Mouse (Mus musculus): ENCODE data around the gene Gins2. TPM values are rescaled to one million over a fixed set of nuclear protein-coding genes. Genes with fewer than 3 reads are reported as not detected.

Gene Gins2
- total RNA-seq, 2 experiments from 2014 or later = 4.8 to 5.7 TPM

GRCm38 (mm10) chr8:120567731-120568130, 21.4 kb downstream of the Gins2 start:
- no peak for DNase-seq
- intact Hi-C loops (cut with DNase I) = no loop called here

GRCm38 (mm10) chr8:120566681-120567080, 22.4 kb downstream of the Gins2 start:
- intact Hi-C loops (cut with DNase I) = no loop called here

GRCm38 (mm10) chr8:120565151-120565711, 23.9 kb downstream of the Gins2 start:
- intact Hi-C loops (cut with DNase I) = no loop called here
- no peak for DNase-seq

More at GRCm38 (mm10) chr8:120566681-120567080, 22.4 kb downstream of the Gins2 start:
- DNase-seq = peak; percentile 58

- DNase-seq = peak; percentile 91
- intact Hi-C loops (cut with DNase I) = no loop called here
Measured at GRCm38 (mm10) chr8:120563851-120564837, 25.0 kb downstream of the Gins2 start.

- DNase-seq = peak; percentile 54
- intact Hi-C loops (cut with DNase I) = no loop called here
Measured at GRCm38 (mm10) chr8:120563348-120563724, 25.8 kb downstream of the Gins2 start.

- intact Hi-C loops (cut with DNase I) = no loop called here
- no peak for DNase-seq
Measured at GRCm38 (mm10) chr8:120562680-120563347, 26.3 kb downstream of the Gins2 start.

- peak; percentile 62 for DNase-seq
Measured at GRCm38 (mm10) chr8:120561539-120562435, 27.3 kb downstream of the Gins2 start.

GRCm38 (mm10) chr8:120560535-120560934, 28.6 kb downstream of the Gins2 start:
- intact Hi-C loops (cut with DNase I) = no loop called here
- DNase-seq = no peak

More at GRCm38 (mm10) chr8:120561539-120562435, 27.3 kb downstream of the Gins2 start:
- intact Hi-C loops (cut with DNase I) = no loop called here

- intact Hi-C loops (cut with DNase I) = no loop called here
- peak; percentile 59 for DNase-seq
Measured at GRCm38 (mm10) chr8:120559654-120560053, 29.4 kb downstream of the Gins2 start.

GRCm38 (mm10) chr8:120558162-120558561, 30.9 kb downstream of the Gins2 start:
- intact Hi-C loops (cut with DNase I) = no loop called here
- no peak for DNase-seq

GRCm38 (mm10) chr8:120557170-120557965, 31.7 kb downstream of the Gins2 start:
- peak; percentile 78 for DNase-seq
- intact Hi-C loops (cut with DNase I) = no loop called here

GRCm38 (mm10) chr8:120556198-120556892, 32.8 kb downstream of the Gins2 start:
- DNase-seq = no peak
- intact Hi-C loops (cut with DNase I) = no loop called here

GRCm38 (mm10) chr8:120554466-120555039, 34.6 kb downstream of the Gins2 start:
- DNase-seq = no peak
- intact Hi-C loops (cut with DNase I) = no loop called here

- intact Hi-C loops (cut with DNase I) = no loop called here
- no peak for DNase-seq
Measured at GRCm38 (mm10) chr8:120553441-120554123, 35.5 kb downstream of the Gins2 start.

- DNase-seq = no peak
- intact Hi-C loops (cut with DNase I) = no loop called here
Measured at GRCm38 (mm10) chr8:120552509-120552908, 36.6 kb downstream of the Gins2 start.

- intact Hi-C loops (cut with DNase I) = no loop called here
- DNase-seq = no peak
Measured at GRCm38 (mm10) chr8:120551677-120551980, 37.5 kb downstream of the Gins2 start.

GRCm38 (mm10) chr8:120550937-120551676, 38.0 kb downstream of the Gins2 start:
- intact Hi-C loops (cut with DNase I) = no loop called here
- peak; percentile 70 for DNase-seq
